Mouse (Mus musculus) liver, adult 2 months (tissue): ENCODE data around the gene Acta2.
A peak's percentile ranks its signal among the peaks of the same experiment; 100 is the strongest.

ENCODE experiments used
- CTCF ChIP-seq: fragments of 200-500 bp; IDR thresholded peaks from 2 replicates; pipeline ENCODE4 v1.5.1; 2011; ENCODE audit warnings: low read depth, low read length, control low read depth
- POLR2A ChIP-seq: fragments of 200-500 bp; IDR thresholded peaks from 2 replicates; pipeline ENCODE4 v1.6.1; 2011; ENCODE audit warnings: low read length, control low read depth; ENCODE audit not compliant: insufficient read depth; ENCODE audit errors: extremely low read depth

- TF ChIP-seq CTCF (peak; percentile 32; the same call in 1 of the 2 replicates), POLR2A (no peak)
Observed at GRCm38 (mm10) chr19:34244056-34244455, 11.3 kb downstream of the Acta2 start.
